29 mouse cellular contexts compared by ENCODE assay signal in the genomic region with DNA sequence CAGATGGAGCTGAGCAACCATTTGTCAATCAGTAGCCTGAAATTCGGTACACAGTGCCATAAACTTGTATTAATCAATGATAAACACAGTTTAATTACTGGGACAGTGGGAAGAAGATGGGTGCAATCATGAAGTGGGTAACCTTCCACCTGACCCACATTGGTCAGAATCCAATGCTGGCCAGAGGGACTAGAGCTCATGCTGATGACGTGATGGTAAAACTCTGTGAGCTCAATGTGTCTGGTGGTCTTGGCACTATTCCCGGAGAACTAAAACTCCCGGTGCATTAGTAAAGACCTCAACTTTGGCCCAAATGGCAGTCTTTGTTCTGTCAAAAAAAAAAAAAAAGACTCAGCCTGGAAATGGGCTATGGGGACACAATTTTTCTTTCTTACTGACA.
DNase-seq lines count a peak whose midpoint lies in the region; ATAC-seq and TF ChIP-seq lines count a peak whose summit lies in the region.
"Had no signal": no experiment of that assay in that cellular context is flagged by ENCODE, and none has a peak within 500 bp of the region (broad histone marks: within the 10 kb centered on the region; RNA-seq: fewer than 3 reads in every experiment).

No protein-coding gene starts in this region.

- no peaks in the 10 kb centered on the region for H3K27me3 ChIP-seq in forebrain, embryonic 14.5 days (replicated peaks; ENCODE audit: control insufficient read depth, insufficient read depth, low read length)
- no peaks in the 10 kb centered on the region for H3K27me3 ChIP-seq in forebrain, embryonic 10.5 days (ENCODE audit: poor library complexity, severe bottlenecking)
- no peaks in the 10 kb centered on the region for H3K27me3 ChIP-seq in limb, embryonic 13.5 days
- H3K27me3 ChIP-seq in limb, embryonic 10.5 days (ENCODE audit: low read depth, poor library complexity, severe bottlenecking), result no peaks in the 10 kb centered on the region
- no peaks in the 10 kb centered on the region for H3K27me3 ChIP-seq in limb, embryonic 14.5 days (ENCODE audit: control insufficient read depth, insufficient read depth, low read length)
- H3K27me3 ChIP-seq: embryonic facial prominence, embryonic 15.5 days; limb, embryonic 12.5 days; liver, embryonic 12.5 days; midbrain, embryonic 13.5 days; neural tube, embryonic 12.5 days had no signal

- no peaks in the 10 kb centered on the region for H3K36me3 ChIP-seq in forebrain, embryonic 14.5 days (ENCODE audit: control insufficient read depth, insufficient read depth, low read length)
- no peaks in the 10 kb centered on the region for H3K36me3 ChIP-seq in forebrain, embryonic 10.5 days (replicated peaks)
- no peaks in the 10 kb centered on the region for H3K36me3 ChIP-seq in limb, embryonic 13.5 days
- H3K36me3 ChIP-seq in limb, embryonic 10.5 days, result no peaks in the 10 kb centered on the region
- H3K36me3 ChIP-seq in limb, embryonic 14.5 days (ENCODE audit: control insufficient read depth, insufficient read depth, low read length), result no peaks in the 10 kb centered on the region
- H3K36me3 ChIP-seq: embryonic facial prominence, embryonic 15.5 days; hindbrain, embryonic 10.5 days; limb, embryonic 12.5 days; liver, embryonic 12.5 days; midbrain, embryonic 13.5 days; neural tube, embryonic 12.5 days had no signal

- 57% methylated on average over 4 of the region's 4 CpGs for WGBS in forebrain, embryonic 14.5 days
- 92% methylated on average over 4 of the region's 4 CpGs for WGBS in forebrain, embryonic 10.5 days
- 38% methylated on average over 4 of the region's 4 CpGs for WGBS in limb, embryonic 13.5 days
- WGBS in limb, embryonic 10.5 days, result 91% methylated on average over 4 of the region's 4 CpGs
- WGBS in limb, embryonic 14.5 days, result 38% methylated on average over 4 of the region's 4 CpGs

- peak; percentile 62 for DNase-seq in forebrain, embryonic 14.5 days (ENCODE audit: low spot score)
- no peak for DNase-seq in forebrain, embryonic 10.5 days (ENCODE audit: extremely low spot score, low spot score)
- DNase-seq in limb, embryonic 10.5 days (ENCODE audit: low spot score), result no peak
- DNase-seq in NIH3T3 (ENCODE audit: low read depth), result peak; percentile 31
- peak; percentile 75 for DNase-seq in limb, embryonic 14.5 days (ENCODE audit: low spot score)
- DNase-seq in gastrocnemius, adult 2 months, result no peak
- DNase-seq: adrenal gland, postnatal 25 days; cerebellum, adult 18-20 months; gastrocnemius, postnatal 10 days; heart, postnatal 14 days; kidney, adult 9 months; kidney, postnatal 10 days; layer of hippocampus, postnatal 36 days; liver, postnatal 0 days; right cerebral cortex, adult 18-20 months; right cerebral cortex, postnatal 4 days; thymus, adult 2 months; thymus, postnatal 36 days had no signal

- no peak for TF ChIP-seq CTCF in gastrocnemius, adult 2 months (IDR thresholded peaks at IDR 0.05)

- H3K4me2 ChIP-seq in forebrain, embryonic 14.5 days (ENCODE audit: low read length), result no peak overlapping the region
- no peak overlapping the region for H3K4me2 ChIP-seq in limb, embryonic 13.5 days (replicated peaks)
- no peak overlapping the region for H3K4me2 ChIP-seq in limb, embryonic 14.5 days (replicated peaks; ENCODE audit: low read depth, low read length, severe bottlenecking)
- H3K4me2 ChIP-seq: embryonic facial prominence, embryonic 15.5 days; limb, embryonic 12.5 days; liver, embryonic 12.5 days; midbrain, embryonic 13.5 days; neural tube, embryonic 12.5 days had no signal

- TF ChIP-seq POLR2A in limb, embryonic 14.5 days (IDR thresholded peaks at IDR 0.05; ENCODE audit: borderline replicate concordance, extremely low read depth, insufficient read depth, insufficient read length), result no peak

- H3K27ac ChIP-seq in forebrain, embryonic 14.5 days (ENCODE audit: low read depth, low read length), result no peak overlapping the region
- H3K27ac ChIP-seq in forebrain, embryonic 10.5 days, result no peak overlapping the region
- no peak overlapping the region for H3K27ac ChIP-seq in limb, embryonic 13.5 days
- no peak overlapping the region for H3K27ac ChIP-seq in limb, embryonic 10.5 days
- no peak overlapping the region for H3K27ac ChIP-seq in limb, embryonic 14.5 days (replicated peaks; ENCODE audit: low read depth, low read length)
- no peak overlapping the region for H3K27ac ChIP-seq in gastrocnemius, adult 2 months
- H3K27ac ChIP-seq: embryonic facial prominence, embryonic 15.5 days; hindbrain, embryonic 10.5 days; limb, embryonic 12.5 days; liver, embryonic 12.5 days; macrophage; midbrain, embryonic 13.5 days; neural tube, embryonic 12.5 days had no signal

- H3K4me1 ChIP-seq in forebrain, embryonic 14.5 days (ENCODE audit: control insufficient read depth, insufficient read depth, low read length), result no peaks in the 10 kb centered on the region
- no peaks in the 10 kb centered on the region for H3K4me1 ChIP-seq in forebrain, embryonic 10.5 days
- H3K4me1 ChIP-seq in limb, embryonic 13.5 days, result 0 out of 2 replicates have a peak, but pooled peaks cover 5% of the 10 kb centered on the region
- H3K4me1 ChIP-seq in limb, embryonic 10.5 days, result no peaks in the 10 kb centered on the region
- 0 out of 2 replicates have a peak, but pooled peaks cover 4% of the 10 kb centered on the region for H3K4me1 ChIP-seq in limb, embryonic 14.5 days (ENCODE audit: control insufficient read depth, insufficient read depth, low read length)
- H3K4me1 ChIP-seq: embryonic facial prominence, embryonic 15.5 days; hindbrain, embryonic 10.5 days; limb, embryonic 12.5 days; liver, embryonic 12.5 days; neural tube, embryonic 12.5 days had no signal

- peak; percentile 23; the same call in 1 of the 2 replicates for ATAC-seq in forebrain, embryonic 14.5 days
- ATAC-seq in limb, embryonic 13.5 days (ENCODE audit: low FRiP score, low read depth), result 0 out of 2 replicates have a peak, but pooled peaks have one; percentile 24
- ATAC-seq in limb, embryonic 14.5 days (ENCODE audit: low FRiP score, low read depth), result peak; percentile 57; the same call in 1 of the 2 replicates
- ATAC-seq: intestine, postnatal 0 days; liver, embryonic 12.5 days; liver, postnatal 0 days; lung, postnatal 0 days had no signal

- H3K9me3 ChIP-seq in forebrain, embryonic 14.5 days (replicated peaks; ENCODE audit: control insufficient read depth, low read length), result no peaks in the 10 kb centered on the region
- no peaks in the 10 kb centered on the region for H3K9me3 ChIP-seq in forebrain, embryonic 10.5 days
- no peaks in the 10 kb centered on the region for H3K9me3 ChIP-seq in limb, embryonic 13.5 days
- H3K9me3 ChIP-seq in limb, embryonic 10.5 days (replicated peaks), result no peaks in the 10 kb centered on the region
- no peaks in the 10 kb centered on the region for H3K9me3 ChIP-seq in limb, embryonic 14.5 days (ENCODE audit: control insufficient read depth, low read length)
- H3K9me3 ChIP-seq: embryonic facial prominence, embryonic 15.5 days; hindbrain, embryonic 10.5 days; limb, embryonic 12.5 days; liver, embryonic 12.5 days; midbrain, embryonic 13.5 days; neural tube, embryonic 12.5 days had no signal

- intact Hi-C loops in gastrocnemius, adult 2 months (cut with DNase I), result no loop called here

- no peak overlapping the region for H3K4me3 ChIP-seq in forebrain, embryonic 14.5 days (ENCODE audit: low read depth, low read length)
- H3K4me3 ChIP-seq in forebrain, embryonic 10.5 days, result no peak overlapping the region
- no peak overlapping the region for H3K4me3 ChIP-seq in limb, embryonic 13.5 days
- no peak overlapping the region for H3K4me3 ChIP-seq in limb, embryonic 10.5 days
- H3K4me3 ChIP-seq in limb, embryonic 14.5 days (replicated peaks; ENCODE audit: low read length), result no peak overlapping the region
- H3K4me3 ChIP-seq in gastrocnemius, adult 2 months, result no peak overlapping the region
- H3K4me3 ChIP-seq: embryonic facial prominence, embryonic 15.5 days; hindbrain, embryonic 10.5 days; limb, embryonic 12.5 days; liver, embryonic 12.5 days; midbrain, embryonic 13.5 days; myocyte; neural tube, embryonic 12.5 days had no signal

- H3K9ac ChIP-seq in forebrain, embryonic 14.5 days (ENCODE audit: low read length), result no peak overlapping the region
- no peak overlapping the region for H3K9ac ChIP-seq in limb, embryonic 13.5 days
- no peak overlapping the region for H3K9ac ChIP-seq in limb, embryonic 14.5 days (ENCODE audit: low read depth, low read length, severe bottlenecking)
- H3K9ac ChIP-seq: embryonic facial prominence, embryonic 15.5 days; limb, embryonic 12.5 days; liver, embryonic 12.5 days; liver, postnatal 0 days; midbrain, embryonic 13.5 days; neural tube, embryonic 12.5 days had no signal

Comparison
In these comparisons a context has a peak if more than half of its experiments do, and no peak if none do; other contexts are left out.
1. DNase-seq: peak in forebrain, embryonic 14.5 days (single experiment), NIH3T3 (single experiment) and limb, embryonic 14.5 days (single experiment); none in forebrain, embryonic 10.5 days (single experiment), limb, embryonic 10.5 days (single experiment) and gastrocnemius, adult 2 months (single experiment).
2. Peak in every context shown above with its lines, with median percentiles within 50 percentile points of each other: ATAC-seq.